Mouse (Mus musculus) neural tube, embryonic 12.5 days (tissue): Measurements from ENCODE around the gene Srsf9. TPM values are rescaled to one million over a fixed set of nuclear protein-coding genes. Genes with fewer than 3 reads are reported as not detected.
A peak's percentile ranks its signal among the peaks of the same experiment; 100 is the strongest.

ENCODE experiments used
- ATAC-seq: fragments of 200-750 bp; cut with Nextera tagmentation; 2 replicates; pipeline ENCODE4 v1.8.0; 2017; ENCODE audit warnings: low read depth, mild to moderate bottlenecking, moderate TSS enrichment, moderate library complexity; ENCODE audit not compliant: low FRiP score
- H3K27ac ChIP-seq: fragments of 300-500 bp; sonication (generic); 2 replicates; pipeline ENCODE4 v1.5.1; 2016
- H3K27me3 ChIP-seq: fragments of 300-500 bp; sonication (generic); replicated peaks from 2 replicates; pipeline ENCODE4 v1.6.1; 2016; ENCODE audit warnings: mild to moderate bottlenecking
- H3K36me3 ChIP-seq: fragments of 300-500 bp; sonication (generic); 2 replicates; pipeline ENCODE4 v1.6.1; 2016; ENCODE audit warnings: mild to moderate bottlenecking
- H3K4me1 ChIP-seq: fragments of 300-500 bp; sonication (generic); 2 replicates; pipeline ENCODE4 v1.6.1; 2016
- H3K4me2 ChIP-seq: fragments of 300-500 bp; sonication (generic); replicated peaks from 2 replicates; pipeline ENCODE4 v1.6.1; 2016; ENCODE audit warnings: mild to moderate bottlenecking
- H3K4me3 ChIP-seq: fragments of 300-500 bp; sonication (generic); 2 replicates; pipeline ENCODE4 v1.5.1; 2016
- H3K9ac ChIP-seq: fragments of 300-500 bp; sonication (generic); 2 replicates; pipeline ENCODE4 v1.6.1; 2016; ENCODE audit warnings: mild to moderate bottlenecking
- H3K9me3 ChIP-seq: fragments of 300-500 bp; sonication (generic); 2 replicates; pipeline ENCODE4 v1.6.1; 2016; ENCODE audit warnings: mild to moderate bottlenecking
- WGBS: fragments of 180-500 bp; shearing (Covaris S2); methylation state at CpG from one replicate; pipeline ENCODE4 v1.1.7; 2016; 5-methylcytosine and 5-hydroxymethylcytosine counted together
- polyA plus RNA-seq: library from polyadenylated mRNA; unstranded; fragments of >200 nt; fragmentation: Nextera tagmentation; extraction: Ambion mirVana; gene quantifications from 2 replicates; pipeline ENCODE4 v1.2.1, GENCODE M21; 2016

Gene Srsf9
- 314 and 343 TPM in 2 replicates for polyA plus RNA-seq

DNA sequence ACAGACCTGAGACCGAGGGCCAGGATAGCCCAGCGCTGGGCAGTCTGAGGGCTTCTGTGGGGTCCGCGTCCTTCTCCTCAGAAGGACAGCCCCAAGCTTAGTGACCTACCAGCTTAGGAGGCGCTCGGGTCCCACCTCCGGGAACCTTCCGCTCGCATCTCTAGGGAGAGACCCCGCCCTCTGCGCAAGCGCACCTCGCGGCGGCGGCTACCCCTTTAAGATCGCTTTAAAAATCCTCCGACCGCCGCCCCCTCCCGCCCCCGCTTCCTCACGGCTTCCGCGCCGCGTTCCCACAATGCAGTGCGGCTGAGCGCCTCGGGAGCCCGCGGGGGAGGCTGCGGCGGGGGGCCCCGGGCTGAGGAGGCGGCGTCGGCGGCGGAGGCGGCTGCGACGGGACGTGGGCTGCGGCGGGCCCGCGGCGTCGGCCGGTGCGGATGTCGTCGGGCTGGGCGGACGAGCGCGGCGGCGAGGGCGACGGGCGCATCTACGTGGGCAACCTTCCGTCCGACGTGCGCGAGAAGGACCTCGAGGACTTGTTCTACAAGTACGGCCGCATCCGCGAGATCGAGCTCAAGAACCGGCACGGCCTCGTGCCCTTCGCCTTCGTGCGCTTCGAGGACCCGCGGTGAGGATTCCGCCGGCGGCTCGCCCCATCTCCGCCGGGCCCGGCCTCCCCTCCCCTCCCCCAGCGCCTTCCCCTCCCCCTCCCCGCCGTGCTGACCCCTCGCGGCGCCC, at the start of gene Srsf9:
Gene Srsf9, plus strand, starts transcription at position 303 of the 735 bp plus-strand sequence.
- Histone ChIP-seq H3K4me1 (peaks cover 26% of the 10 kb centered on the region), H3K4me2 (peak within 1 kb of the TSS; percentile 72), H3K9ac (peak within 1 kb of the TSS; percentile 88), H3K36me3 (peaks cover 24% of the 10 kb centered on the region), H3K27me3 (no peaks in the 10 kb centered on the region), H3K9me3 (no peaks in the 10 kb centered on the region), H3K27ac (peak within 1 kb of the TSS; percentile 9; the same call in 1 of the 2 replicates), H3K4me3 (peak within 1 kb of the TSS; percentile 91)
- under 1% methylated on average over 92 of the region's 97 CpGs for WGBS
- peak; percentile 89 for ATAC-seq

DNA sequence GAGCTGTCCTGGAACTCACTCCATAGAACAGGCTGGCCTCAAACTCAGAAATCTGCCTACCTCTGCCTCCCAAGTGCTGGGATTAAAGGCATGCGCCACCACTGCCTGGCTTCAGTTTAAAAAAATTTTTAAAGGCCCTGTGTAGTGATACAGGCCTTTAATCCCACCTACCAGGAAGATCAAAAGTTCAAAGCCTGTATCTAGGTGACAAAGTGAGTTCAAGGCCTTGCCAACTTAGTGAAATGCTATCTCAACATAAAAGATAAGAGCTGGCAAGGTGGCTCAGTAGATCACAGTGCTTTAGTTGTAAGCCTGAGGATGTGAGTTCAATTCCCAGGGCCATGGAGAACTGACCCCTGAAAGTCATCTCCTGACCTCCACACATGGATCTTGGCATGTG, 48.9 kb upstream of the Srsf9 start:
- no peak overlapping the region for H3K4me2 ChIP-seq
- H3K4me1 ChIP-seq = peaks cover 14% of the 10 kb centered on the region
- no peaks in the 10 kb centered on the region for H3K9me3 ChIP-seq
- WGBS = 93% methylated on average over 1 of the region's 1 CpGs
- no peaks in the 10 kb centered on the region for H3K27me3 ChIP-seq
- ATAC-seq = no peak
- no peak overlapping the region for H3K27ac ChIP-seq
- H3K9ac ChIP-seq = no peak overlapping the region
- H3K36me3 ChIP-seq = 0 out of 2 replicates have a peak, but pooled peaks cover under 1% of the 10 kb centered on the region
- H3K4me3 ChIP-seq = no peak overlapping the region

DNA sequence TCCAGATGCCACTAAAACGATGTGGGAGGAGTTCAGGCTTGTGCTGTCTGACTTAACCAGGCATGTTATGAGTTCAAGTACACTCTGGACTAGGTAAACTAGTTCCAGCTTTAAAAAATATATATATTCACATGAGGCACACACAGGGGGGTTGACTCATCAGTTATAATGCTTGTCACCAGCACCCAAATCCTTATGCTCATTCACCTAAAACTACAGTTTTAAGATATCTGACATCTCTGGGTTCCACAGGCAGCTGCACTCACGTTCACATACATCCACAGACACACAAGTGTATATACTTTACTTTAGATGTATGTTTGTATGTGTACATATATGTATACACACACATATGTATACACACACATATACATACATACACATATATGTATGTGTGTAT, 48.2 kb upstream of the Srsf9 start:
- no peak overlapping the region for H3K27ac ChIP-seq
- no peak for ATAC-seq
- peaks cover 8% of the 10 kb centered on the region for H3K36me3 ChIP-seq
- no peaks in the 10 kb centered on the region for H3K27me3 ChIP-seq
- 57% methylated on average over 2 of the region's 2 CpGs for WGBS
- H3K4me3 ChIP-seq = no peak overlapping the region
- H3K9me3 ChIP-seq = no peaks in the 10 kb centered on the region
- no peak overlapping the region for H3K9ac ChIP-seq
- no peak overlapping the region for H3K4me2 ChIP-seq
- peaks cover 7% of the 10 kb centered on the region for H3K4me1 ChIP-seq

DNA sequence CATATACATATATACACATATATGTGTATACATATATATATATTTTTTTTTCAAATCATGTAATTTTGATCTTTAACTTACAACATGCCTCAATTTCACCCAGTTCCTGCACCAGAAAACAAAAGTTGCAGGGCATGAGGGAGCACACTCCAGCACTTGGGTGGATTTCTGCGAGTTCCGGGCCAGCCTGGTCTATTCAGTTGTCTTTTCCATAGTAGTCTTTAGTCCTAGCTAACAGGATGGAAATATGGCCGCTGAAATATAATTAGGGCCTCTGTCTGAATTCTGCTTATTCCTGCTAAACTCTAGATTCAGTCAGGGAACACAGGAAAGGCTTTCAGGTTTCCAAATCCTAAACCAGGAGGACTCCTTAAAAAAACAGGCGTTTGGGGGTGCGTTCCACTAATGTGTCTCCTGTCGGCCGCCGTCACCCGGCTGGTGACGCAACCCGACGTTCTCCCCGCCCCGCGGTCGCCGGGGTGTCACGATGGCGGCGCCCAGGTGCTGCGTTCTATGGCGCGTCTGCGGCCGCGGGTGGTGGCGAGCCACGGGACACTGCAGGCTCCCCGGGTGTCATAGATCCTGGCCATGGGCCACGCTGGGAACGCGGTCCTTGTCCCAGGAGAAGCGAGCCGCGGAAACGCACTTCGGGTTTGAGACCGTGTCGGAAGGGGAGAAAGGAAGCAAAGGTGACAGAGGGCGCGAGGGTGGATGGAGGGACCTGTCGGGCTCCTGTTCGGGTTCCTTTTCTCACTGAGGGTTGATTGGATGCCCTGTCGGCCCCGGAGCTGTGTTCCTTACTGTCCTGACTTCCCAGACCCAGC, 47.5 kb upstream of the Srsf9 start, which contains the start of gene Coq5:
Gene Coq5, plus strand, starts transcription at position 441 of the 824 bp plus-strand sequence.
- H3K4me3 ChIP-seq = peak within 1 kb of the TSS; percentile 82
- ATAC-seq = peak; percentile 78
- peak within 1 kb of the TSS; percentile 70 for H3K9ac ChIP-seq
- H3K36me3 ChIP-seq = peaks cover 15% of the 10 kb centered on the region
- no peaks in the 10 kb centered on the region for H3K27me3 ChIP-seq
- peak within 1 kb of the TSS; percentile 89 for H3K4me2 ChIP-seq
- H3K4me1 ChIP-seq = peaks cover 7% of the 10 kb centered on the region
- H3K9me3 ChIP-seq = no peaks in the 10 kb centered on the region
- 3% methylated on average over 45 of the region's 45 CpGs for WGBS
- H3K27ac ChIP-seq = 0 out of 2 replicates have a peak within 1 kb of the TSS, but pooled peaks have one; percentile 1

DNA sequence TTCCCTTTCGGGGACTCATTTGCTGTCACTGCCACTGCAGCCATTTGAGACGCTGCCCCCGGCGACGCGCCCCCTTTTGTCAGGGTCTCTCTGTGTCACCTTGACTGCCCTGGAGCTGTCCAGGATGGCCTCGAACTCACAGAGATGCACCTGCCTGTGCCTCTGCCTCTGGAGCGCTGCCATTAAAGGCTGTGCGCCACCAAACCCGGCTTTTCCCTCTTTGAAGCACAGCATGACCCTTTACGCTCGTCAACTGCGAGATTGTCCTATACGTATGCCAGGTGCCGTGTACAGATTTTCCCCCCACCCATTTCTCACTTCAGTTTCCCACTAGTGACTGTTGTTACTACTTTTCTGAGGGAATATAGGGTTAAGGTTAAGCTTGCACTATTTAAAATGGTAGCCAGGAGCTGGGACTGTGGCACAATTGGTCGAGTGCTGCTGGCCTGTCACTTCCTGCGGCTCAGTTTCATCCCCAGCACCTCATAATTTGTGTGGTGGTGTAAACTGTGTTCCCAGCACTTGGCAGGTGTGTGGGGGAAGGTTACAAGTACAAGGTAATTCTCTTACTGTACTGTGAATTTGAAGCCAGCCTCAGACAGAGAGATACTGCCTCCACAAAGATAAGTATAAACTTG, 46.8 kb upstream of the Srsf9 start:
- Histone ChIP-seq H3K4me2 (peak overlapping the region; percentile 89), H3K9me3 (no peaks in the 10 kb centered on the region), H3K27me3 (no peaks in the 10 kb centered on the region), H3K4me1 (peaks cover 7% of the 10 kb centered on the region), H3K36me3 (peaks cover 20% of the 10 kb centered on the region), H3K27ac (0 out of 2 replicates have a peak overlapping the region, but pooled peaks have one; percentile 1), H3K4me3 (peak overlapping the region; percentile 82), H3K9ac (peak overlapping the region; percentile 70)
- peak; percentile 48; the same call in 1 of the 2 replicates for ATAC-seq
- WGBS = 9% methylated on average over 17 of the region's 17 CpGs

DNA sequence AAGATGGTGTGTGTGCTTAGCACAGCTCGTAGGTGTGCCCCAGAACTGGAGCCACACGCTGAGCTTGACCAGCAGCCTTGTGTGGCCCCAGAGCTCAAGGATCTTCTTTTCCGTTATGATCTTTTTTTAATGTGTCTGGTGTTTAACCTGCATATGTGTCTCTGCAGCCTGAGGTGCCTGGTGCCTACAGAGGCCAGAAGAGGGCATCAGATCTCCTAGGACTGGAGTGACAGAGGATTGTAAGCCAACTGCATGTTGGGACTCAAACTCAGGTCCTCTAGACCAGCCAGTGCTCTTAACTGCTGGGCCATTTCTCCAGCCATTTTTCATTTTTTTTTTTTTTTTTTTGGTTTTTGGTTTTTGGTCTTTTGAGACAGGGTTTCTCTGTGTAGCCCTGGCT, 42.2 kb upstream of the Srsf9 start:
- no peak for ATAC-seq
- peaks cover 52% of the 10 kb centered on the region for H3K36me3 ChIP-seq
- no peak overlapping the region for H3K4me3 ChIP-seq
- no peak overlapping the region for H3K4me2 ChIP-seq
- peaks cover 7% of the 10 kb centered on the region for H3K4me1 ChIP-seq
- H3K9ac ChIP-seq = no peak overlapping the region
- H3K27ac ChIP-seq = no peak overlapping the region
- no peaks in the 10 kb centered on the region for H3K9me3 ChIP-seq
- WGBS = 95% methylated on average over 3 of the region's 3 CpGs
- H3K27me3 ChIP-seq = no peaks in the 10 kb centered on the region

DNA sequence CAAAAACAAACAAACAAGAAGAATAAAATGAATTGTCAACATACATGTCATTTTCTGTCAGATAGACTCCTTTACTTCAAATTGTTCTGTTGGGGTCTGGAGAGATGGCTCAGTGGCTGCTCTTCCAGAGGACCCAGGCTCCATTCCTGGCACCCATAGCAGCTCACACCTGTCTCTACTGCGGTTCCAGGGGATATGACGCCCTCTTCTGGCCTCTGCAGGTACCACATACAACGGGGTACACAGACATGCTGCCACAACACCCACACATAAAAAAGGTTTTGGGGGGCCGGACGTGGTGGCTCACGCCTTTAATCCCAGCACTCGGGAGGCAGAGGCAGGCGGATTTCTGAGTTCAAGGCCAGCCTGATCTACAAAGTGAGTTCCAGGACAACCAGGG, 32.8 kb upstream of the Srsf9 start:
- Histone ChIP-seq H3K4me1 (peaks cover 12% of the 10 kb centered on the region), H3K36me3 (peaks cover 79% of the 10 kb centered on the region), H3K9me3 (no peaks in the 10 kb centered on the region), H3K4me2 (no peak overlapping the region), H3K27me3 (no peaks in the 10 kb centered on the region), H3K27ac (no peak overlapping the region), H3K9ac (no peak overlapping the region), H3K4me3 (no peak overlapping the region)
- no peak for ATAC-seq
- 88% methylated on average over 8 of the region's 8 CpGs for WGBS

DNA sequence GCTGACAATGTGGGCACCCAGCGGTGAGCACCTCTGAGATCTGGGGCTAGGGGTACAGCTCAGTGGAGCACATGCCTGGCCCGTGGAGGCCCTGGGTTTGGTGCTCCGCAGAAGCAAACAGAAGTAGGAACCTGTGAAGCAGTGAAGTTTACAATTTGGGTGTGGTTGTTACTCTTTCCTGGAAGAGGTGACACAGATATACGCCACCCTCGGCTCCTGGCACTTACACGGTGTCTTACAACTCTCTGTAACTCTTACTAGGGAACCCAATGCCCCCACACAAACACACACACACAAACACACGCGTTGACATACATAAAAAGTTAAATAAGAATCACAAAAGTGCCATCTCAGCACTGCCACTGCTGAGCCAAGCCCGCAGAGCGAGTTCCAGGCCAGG, 30.6 kb upstream of the Srsf9 start:
- no peak overlapping the region for H3K4me2 ChIP-seq
- WGBS = 86% methylated on average over 10 of the region's 10 CpGs
- no peak overlapping the region for H3K27ac ChIP-seq
- ATAC-seq = no peak
- no peak overlapping the region for H3K9ac ChIP-seq
- peaks cover 18% of the 10 kb centered on the region for H3K4me1 ChIP-seq
- H3K36me3 ChIP-seq = peaks cover 62% of the 10 kb centered on the region
- no peaks in the 10 kb centered on the region for H3K27me3 ChIP-seq
- no peak overlapping the region for H3K4me3 ChIP-seq
- H3K9me3 ChIP-seq = no peaks in the 10 kb centered on the region

DNA sequence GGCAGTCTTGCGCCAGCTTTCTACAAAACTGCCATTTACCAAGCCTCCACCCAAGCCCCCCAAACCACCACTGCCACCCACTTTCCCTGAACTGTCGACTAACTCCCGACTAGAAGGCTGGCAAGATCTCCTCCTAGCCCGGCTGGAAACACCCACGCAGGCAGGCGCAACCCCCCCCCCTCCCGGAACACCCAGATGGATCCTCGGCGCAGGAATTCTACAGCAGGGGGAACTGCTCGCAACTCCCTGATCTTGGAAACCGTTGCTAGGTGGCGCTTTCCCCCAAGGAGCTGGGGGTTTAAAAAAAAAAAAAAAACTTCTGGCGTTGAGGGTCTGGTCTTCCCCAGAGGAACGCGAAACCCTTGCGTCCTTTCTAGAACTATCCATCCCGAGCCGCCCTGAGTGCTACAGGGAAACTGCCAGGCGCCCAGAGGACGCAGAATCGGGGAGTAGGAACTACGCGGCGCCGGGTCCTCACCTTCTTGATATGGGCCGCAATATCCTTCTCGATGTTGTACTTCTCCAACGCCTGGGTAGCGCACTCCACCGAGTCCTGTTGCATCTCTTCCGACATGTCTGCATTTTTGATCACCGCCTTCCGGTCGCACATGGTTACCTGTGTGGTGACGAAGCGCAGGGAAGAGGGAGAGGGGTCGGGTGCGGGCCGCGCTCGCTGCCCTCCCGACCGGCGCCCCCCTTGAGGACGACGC, 26.8 kb upstream of the Srsf9 start:
- WGBS = under 1% methylated on average over 46 of the region's 46 CpGs
- Histone ChIP-seq H3K4me3 (peak overlapping the region; percentile 94), H3K27ac (peak overlapping the region; percentile 86), H3K36me3 (peaks cover 37% of the 10 kb centered on the region), H3K9me3 (no peaks in the 10 kb centered on the region), H3K4me1 (peaks cover 22% of the 10 kb centered on the region), H3K4me2 (peak overlapping the region; percentile 63), H3K9ac (peak overlapping the region; percentile 89), H3K27me3 (no peaks in the 10 kb centered on the region)
- ATAC-seq = peak; percentile 18

DNA sequence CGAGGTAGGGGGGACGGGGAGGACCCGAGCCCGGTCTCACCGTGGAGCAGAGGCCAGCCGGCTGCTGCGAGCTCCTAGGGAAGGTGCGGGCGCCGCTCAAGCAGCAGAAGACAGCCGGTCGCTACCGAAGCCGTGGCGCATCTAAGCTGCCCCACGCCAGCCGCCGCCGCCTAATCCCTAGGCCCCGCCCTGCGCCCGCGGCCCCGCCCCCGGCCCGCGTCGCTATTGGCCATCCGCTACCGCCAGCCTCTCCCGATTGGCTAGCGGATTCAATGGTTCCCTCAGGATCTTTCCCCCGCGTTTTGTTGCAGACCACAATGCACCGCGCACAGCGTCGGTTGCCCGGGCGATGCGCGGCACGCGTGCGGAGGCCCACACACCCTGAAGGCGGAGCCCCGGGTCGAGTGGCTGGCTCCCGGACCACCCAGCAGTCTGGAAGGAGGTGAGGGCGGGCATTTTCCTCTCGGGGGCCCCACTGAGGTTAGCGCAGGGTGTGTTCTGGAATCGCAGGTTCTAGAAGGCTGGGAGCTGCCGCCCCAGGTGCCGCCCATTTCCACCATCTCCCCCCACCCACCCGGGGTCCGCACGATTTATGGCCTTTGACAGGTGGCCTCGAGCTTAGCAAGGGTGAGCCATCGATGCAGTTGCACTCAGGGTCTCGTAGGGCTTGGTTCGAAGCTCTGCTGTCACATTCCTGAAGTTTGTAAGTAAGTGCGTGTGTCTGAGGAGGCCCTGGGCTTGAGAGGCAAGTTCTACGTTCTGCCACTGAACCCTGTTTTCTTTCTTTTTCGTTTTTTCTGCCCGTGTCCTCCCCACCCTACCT, 26.0 kb upstream of the Srsf9 start, which contains the start of gene Dynll1:
Gene Dynll1, minus strand, starts transcription at position 208 of the 823 bp plus-strand sequence.
- peak; percentile 97 for ATAC-seq
- peaks cover 22% of the 10 kb centered on the region for H3K4me1 ChIP-seq
- peak within 1 kb of the TSS; percentile 63 for H3K4me2 ChIP-seq
- H3K9ac ChIP-seq = peak within 1 kb of the TSS; percentile 89
- H3K4me3 ChIP-seq = peak within 1 kb of the TSS; percentile 94
- H3K27ac ChIP-seq = peak within 1 kb of the TSS; percentile 86
- no peaks in the 10 kb centered on the region for H3K9me3 ChIP-seq
- no peaks in the 10 kb centered on the region for H3K27me3 ChIP-seq
- H3K36me3 ChIP-seq = peaks cover 29% of the 10 kb centered on the region
- under 1% methylated on average over 66 of the region's 66 CpGs for WGBS

DNA sequence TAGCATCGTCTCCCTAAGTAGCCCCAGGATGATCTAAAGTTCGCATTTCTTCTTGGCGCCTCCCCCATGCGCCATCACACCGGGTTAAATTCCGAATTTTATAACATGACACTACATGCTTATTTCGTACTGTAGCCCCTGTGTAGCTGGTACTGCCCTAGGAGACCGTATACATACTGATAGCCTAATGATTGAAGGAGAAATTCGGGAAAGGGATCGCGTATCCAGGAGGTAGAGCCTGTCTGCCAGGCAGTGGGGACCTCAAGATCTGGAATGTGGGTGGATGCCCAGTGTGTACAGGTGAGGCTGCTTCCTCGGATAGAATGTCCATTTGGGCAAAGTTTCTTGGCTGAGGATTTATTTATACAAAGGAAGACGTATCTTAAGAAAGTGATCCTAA, 25.4 kb upstream of the Srsf9 start:
- 26% methylated on average over 13 of the region's 13 CpGs for WGBS

More for the DNA sequence above, 25.4 kb upstream of the Srsf9 start:
- Histone ChIP-seq H3K4me2 (peak overlapping the region; percentile 63), H3K36me3 (peaks cover 22% of the 10 kb centered on the region), H3K9me3 (no peaks in the 10 kb centered on the region), H3K9ac (peak overlapping the region; percentile 44), H3K27ac (no peak overlapping the region), H3K4me1 (peaks cover 22% of the 10 kb centered on the region), H3K27me3 (no peaks in the 10 kb centered on the region), H3K4me3 (peak overlapping the region; percentile 94)
- 0 out of 2 replicates have a peak, but pooled peaks have one; percentile 1 for ATAC-seq
